Mouse (Mus musculus) heart, adult 18-20 months (tissue): ENCODE measurements around the gene Egfl7. TPM values are rescaled to one million over a fixed set of nuclear protein-coding genes. Genes with fewer than 3 reads are reported as not detected.

Source experiments
- DNase-seq, 2 experiments: peaks; one replicate each; pipeline ENCODE4 v3.0.0; 2021 to 2022; ENCODE audit warnings: mixed read lengths in 1 of 2
- total RNA-seq, 2 experiments: library from RNA; stranded (reverse); gene quantifications; 2 replicates each; pipeline ENCODE4 v1.2.3; 2021

The Egfl7 gene
- total RNA-seq, 2 experiments from 2014 or later = 94.2 to 94.8 TPM

- peak; percentile 81 to 83 for DNase-seq
These were observed 14.2 kb downstream of the Egfl7 start for GRCm38 (mm10) chr2:26594022-26594346.

GRCm38 (mm10) chr2:26594461-26594933 lies 14.7 kb downstream of the Egfl7 start:
- no peak for DNase-seq

- DNase-seq = peak in 1 of 2 experiments; percentile 39
These were observed 15.3 kb downstream of the Egfl7 start for GRCm38 (mm10) chr2:26594934-26595724.

GRCm38 (mm10) chr2:26595725-26596435 lies 16.1 kb downstream of the Egfl7 start:
- no peak for DNase-seq

GRCm38 (mm10) chr2:26596898-26597297 lies 17.1 kb downstream of the Egfl7 start:
- no peak for DNase-seq

GRCm38 (mm10) chr2:26597810-26598209 lies 18.0 kb downstream of the Egfl7 start:
- no peak for DNase-seq

- DNase-seq = no peak
These were observed 18.6 kb downstream of the Egfl7 start for GRCm38 (mm10) chr2:26598462-26598861.

GRCm38 (mm10) chr2:26599965-26600364 lies 20.2 kb downstream of the Egfl7 start:
- no peak for DNase-seq

- no peak for DNase-seq
These were observed 20.9 kb downstream of the Egfl7 start for GRCm38 (mm10) chr2:26600664-26601063.

- DNase-seq = no peak
These were observed 21.8 kb downstream of the Egfl7 start for GRCm38 (mm10) chr2:26601595-26601994.

- DNase-seq = no peak
These were observed 22.8 kb downstream of the Egfl7 start for GRCm38 (mm10) chr2:26602631-26603030.

- peak in 1 of 2 experiments; percentile 37 for DNase-seq
These were observed 23.3 kb downstream of the Egfl7 start for GRCm38 (mm10) chr2:26603159-26603558.

GRCm38 (mm10) chr2:26603720-26604671 lies 24.2 kb downstream of the Egfl7 start, which contains the start of gene Agpat2:
Agpat2 (minus strand) TSS chr2:26604417.
- DNase-seq = peak; percentile 86 to 89

GRCm38 (mm10) chr2:26605331-26605730 lies 25.5 kb downstream of the Egfl7 start:
- DNase-seq = no peak

- no peak for DNase-seq
These were observed 26.8 kb downstream of the Egfl7 start for GRCm38 (mm10) chr2:26606579-26606978.

GRCm38 (mm10) chr2:26607056-26607910 lies 27.5 kb downstream of the Egfl7 start:
- peak; percentile 83 to 85 for DNase-seq

GRCm38 (mm10) chr2:26608781-26609180 lies 29.0 kb downstream of the Egfl7 start:
- no peak for DNase-seq

GRCm38 (mm10) chr2:26609261-26609661 lies 29.4 kb downstream of the Egfl7 start:
- DNase-seq = peak; percentile 72 to 89

GRCm38 (mm10) chr2:26610526-26610925 lies 30.7 kb downstream of the Egfl7 start:
- DNase-seq = no peak

GRCm38 (mm10) chr2:26611054-26611453 lies 31.2 kb downstream of the Egfl7 start:
- DNase-seq = no peak

GRCm38 (mm10) chr2:26611896-26612295 lies 32.1 kb downstream of the Egfl7 start:
- DNase-seq = no peak
